Mouse (Mus musculus) left cerebral cortex, postnatal 14 days (tissue): ENCODE results near the gene Gm3336. TPM values are rescaled to one million over a fixed set of nuclear protein-coding genes. Genes with fewer than 3 reads are reported as not detected.

ENCODE experiments used
- DNase-seq, 2 experiments: peaks; one replicate each; pipeline ENCODE4 v3.0.0; 2021 to 2022; ENCODE audit warnings: low spot score in 2 of 2, mixed read lengths in 1 of 2
- intact Hi-C: fragments of 180-260 bp; cut with DNase I; formaldehyde crosslinking; loops from one replicate; pipeline ENCODE4 v1.15.1; 2025
- total RNA-seq, 2 experiments: library from RNA; stranded (reverse); gene quantifications; 2 replicates each; pipeline ENCODE4 v1.2.3; 2021

Gene Gm3336
- total RNA-seq, 2 experiments from 2014 or later, result not detected

DNA sequence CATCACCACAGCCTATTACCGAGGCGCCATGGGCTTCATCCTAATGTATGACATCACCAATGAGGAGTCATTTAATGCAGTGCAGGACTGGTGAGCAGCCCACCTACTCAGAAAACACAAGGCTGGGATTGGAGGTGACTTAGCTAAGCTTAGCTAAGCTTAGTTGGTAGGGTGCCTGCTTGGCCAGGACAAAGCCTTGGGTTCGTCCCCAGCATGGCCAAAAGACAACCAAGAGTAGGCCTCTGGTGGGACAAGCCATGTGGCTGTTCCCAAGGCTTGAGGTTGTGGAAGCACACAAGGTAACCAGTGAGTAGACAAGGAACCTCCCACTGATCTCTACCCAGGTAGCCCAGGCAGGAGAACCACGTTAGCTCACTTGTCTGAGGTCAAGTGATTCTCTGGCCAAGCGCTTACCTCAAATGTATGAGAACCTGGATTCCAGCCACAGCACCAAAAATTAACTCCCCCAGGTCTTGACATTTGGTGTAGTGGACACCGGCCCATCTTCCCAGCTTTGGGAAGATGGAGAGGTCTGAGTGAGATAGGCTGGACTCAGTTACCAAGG, 38.2 kb downstream of the Gm3336 start:
- intact Hi-C loops, result loop anchor here (10.0 kb wide), 1 partner anchor 52 kb away; the partner anchor contains the start of gene Iqcn
- peak; percentile 4 to 14 for DNase-seq

- DNase-seq, result peak in 1 of 2 experiments; percentile 61
- intact Hi-C loops, result loop anchor here (10.0 kb wide), 1 partner anchor 53 kb away; the partner anchor contains the start of gene Iqcn
Measured at GRCm38 (mm10) chr8:70757523-70758307, 39.4 kb downstream of the Gm3336 start.

- intact Hi-C loops, result loop anchor here (10.0 kb wide), 1 partner anchor 53 kb away; the partner anchor contains the start of gene Iqcn
- DNase-seq, result peak in 1 of 2 experiments; percentile 15
Measured at GRCm38 (mm10) chr8:70758308-70758615, 39.9 kb downstream of the Gm3336 start.

- intact Hi-C loops, result loop anchor here (10.0 kb wide), 1 partner anchor 54 kb away; the partner anchor contains the start of gene Iqcn
- DNase-seq, result peak in 1 of 2 experiments; percentile 31
Measured at GRCm38 (mm10) chr8:70758616-70759561, 40.5 kb downstream of the Gm3336 start.

DNA sequence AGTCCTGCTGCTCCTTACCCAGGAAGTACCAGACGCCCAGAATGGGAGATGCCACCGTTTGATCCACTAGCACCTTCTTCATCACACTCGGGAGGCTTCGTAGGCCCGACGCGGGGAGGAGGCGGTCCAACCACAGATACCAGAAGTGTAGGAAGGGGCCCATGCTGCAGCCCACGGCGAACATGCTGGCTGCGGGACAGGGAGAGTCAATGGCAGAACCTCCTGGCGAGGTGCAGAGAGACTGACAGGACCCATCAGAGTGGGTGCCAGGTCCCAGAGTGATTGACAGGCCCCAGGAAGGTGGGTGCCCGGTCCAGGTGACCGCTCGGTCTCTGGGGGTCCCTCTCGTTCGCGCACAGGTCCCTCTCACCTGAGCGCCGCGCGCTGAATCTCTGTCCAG, 42.0 kb downstream of the Gm3336 start:
- intact Hi-C loops, result no loop called here
- no peak for DNase-seq

- peak; percentile 97 to 99 for DNase-seq
- intact Hi-C loops, result no loop called here
Measured at GRCm38 (mm10) chr8:70760775-70761406, 42.5 kb downstream of the Gm3336 start, which contains the start of gene Mpv17l2. Mpv17l2 (minus strand) TSS chr8:70760946.

DNA sequence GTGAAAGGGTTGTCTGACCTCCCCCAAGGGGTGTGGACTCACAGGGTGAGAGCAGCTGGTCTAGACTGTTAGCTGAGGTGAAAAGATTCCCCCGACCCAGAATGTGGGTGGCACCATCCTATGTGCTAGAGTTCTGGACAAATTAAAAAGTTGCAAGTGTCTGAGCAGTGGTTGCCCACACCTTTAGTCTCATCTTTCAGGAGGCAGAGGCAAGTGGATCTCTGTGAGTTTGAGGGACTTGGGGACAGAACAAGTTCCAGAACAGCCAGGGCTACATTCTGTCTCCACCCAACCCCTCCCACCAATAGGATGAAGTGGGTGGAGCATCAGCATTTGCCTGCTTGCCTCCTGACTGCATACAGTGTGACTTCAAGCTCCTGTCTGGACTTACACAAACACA, 43.8 kb downstream of the Gm3336 start:
- intact Hi-C loops, result no loop called here
- no peak for DNase-seq

GRCm38 (mm10) chr8:70763354-70763753, 45.0 kb downstream of the Gm3336 start:
- intact Hi-C loops, result no loop called here
- peak in 1 of 2 experiments; percentile 63 for DNase-seq

DNA sequence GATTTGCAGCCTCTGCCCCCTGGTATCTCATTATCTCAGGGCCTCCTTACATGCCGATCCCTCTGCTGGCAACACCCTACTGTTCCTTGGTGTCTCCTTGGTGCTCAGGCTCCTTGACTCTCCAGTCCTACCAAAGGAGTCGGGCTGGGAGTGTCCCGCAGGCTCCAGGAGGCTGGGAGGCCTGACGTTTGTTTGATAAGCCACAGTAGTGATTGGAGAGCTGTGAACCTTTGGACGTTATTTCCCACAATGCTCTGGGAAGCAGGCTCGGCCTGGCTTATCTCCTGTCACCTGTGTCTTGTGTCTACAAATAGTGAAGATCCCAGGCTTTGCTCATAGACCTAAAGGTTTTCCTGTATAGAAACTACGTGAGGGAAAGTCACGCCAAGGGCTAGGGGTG, 45.7 kb downstream of the Gm3336 start:
- no peak for DNase-seq
- intact Hi-C loops, result no loop called here

DNA sequence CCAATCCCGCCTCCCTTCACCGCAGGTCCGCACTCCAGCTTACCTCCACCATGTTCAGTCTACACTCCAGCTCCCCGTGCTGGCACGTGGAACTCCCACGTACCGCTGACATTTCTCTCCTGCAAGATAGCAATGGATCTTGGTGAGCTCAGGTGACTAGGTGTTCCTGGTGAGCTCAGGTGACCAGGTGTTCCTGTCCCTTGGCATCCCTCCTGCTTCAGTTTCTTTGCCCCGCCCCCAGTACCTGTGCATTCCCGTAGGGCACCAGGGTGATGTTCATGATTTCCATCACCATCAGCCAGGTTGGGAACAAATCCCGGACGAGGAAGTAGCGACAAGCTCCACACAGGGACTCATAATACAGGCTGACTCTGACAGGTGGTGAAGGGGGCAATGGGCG, 46.3 kb downstream of the Gm3336 start:
- DNase-seq, result no peak
- intact Hi-C loops, result loop anchor here (5.0 kb wide), 1 partner anchor 78 kb away; no protein-coding TSS in a partner anchor

GRCm38 (mm10) chr8:70765329-70765728, 47.0 kb downstream of the Gm3336 start:
- intact Hi-C loops, result loop anchor here (5.0 kb wide), 1 partner anchor 77 kb away; no protein-coding TSS in a partner anchor
- DNase-seq, result no peak

- intact Hi-C loops, result loop anchor here (5.0 kb wide), 1 partner anchor 76 kb away; no protein-coding TSS in a partner anchor
- no peak for DNase-seq
Measured at GRCm38 (mm10) chr8:70765838-70766570, 47.7 kb downstream of the Gm3336 start.

DNA sequence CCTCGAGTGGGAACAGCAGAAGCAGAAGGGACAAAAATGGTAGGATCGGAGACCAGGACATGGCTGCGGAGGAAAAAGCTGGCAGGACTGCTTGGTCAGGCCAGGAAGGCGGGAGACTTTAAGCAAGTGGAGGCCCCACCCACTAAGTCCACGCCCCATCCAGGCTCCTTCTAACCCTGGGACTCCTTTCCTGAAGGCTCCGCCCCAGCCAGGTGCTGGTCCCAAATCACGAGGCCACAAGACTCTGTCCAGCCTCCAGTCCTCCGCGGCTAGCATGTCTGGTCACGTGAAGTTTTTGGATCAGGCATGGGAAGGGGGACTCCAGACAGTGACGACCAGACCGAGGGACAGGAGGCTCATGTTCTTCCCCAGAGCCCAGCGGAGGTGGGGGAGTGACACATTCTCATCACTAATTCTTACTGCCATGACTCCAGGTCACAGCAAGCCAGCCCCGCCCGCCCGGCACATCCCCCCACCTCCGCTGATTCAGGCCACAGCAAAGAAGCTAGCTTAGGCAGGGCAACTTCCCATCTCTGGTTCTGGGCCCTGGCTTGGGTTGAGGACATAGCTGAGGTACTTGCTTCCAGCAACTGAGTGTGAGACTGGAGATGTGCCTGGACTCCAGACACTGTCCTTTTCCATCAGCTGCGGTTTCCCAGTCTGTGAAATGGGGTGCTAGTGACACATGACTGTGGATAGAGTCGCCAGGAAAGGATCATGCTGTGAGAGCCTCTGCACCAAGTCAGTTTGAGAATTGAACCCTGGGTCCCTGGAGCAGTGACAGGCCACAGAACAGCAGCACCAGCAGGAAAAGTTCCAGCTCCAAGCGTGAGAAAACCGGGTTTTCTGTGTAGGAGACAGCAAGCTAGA, 48.5 kb downstream of the Gm3336 start:
- intact Hi-C loops, result loop anchor here (5.0 kb wide), 1 partner anchor 75 kb away; no protein-coding TSS in a partner anchor
- no peak for DNase-seq

- no peak for DNase-seq
Measured at GRCm38 (mm10) chr8:70767503-70767902, 49.2 kb downstream of the Gm3336 start.

GRCm38 (mm10) chr8:70768231-70768776, 50.0 kb downstream of the Gm3336 start:
- intact Hi-C loops, result loop anchor here (5.0 kb wide), 1 partner anchor 74 kb away; no protein-coding TSS in a partner anchor
- peak in 1 of 2 experiments; percentile 52 for DNase-seq

More at GRCm38 (mm10) chr8:70767503-70767902, 49.2 kb downstream of the Gm3336 start:
- intact Hi-C loops, result loop anchor here (5.0 kb wide), 1 partner anchor 75 kb away; no protein-coding TSS in a partner anchor

DNA sequence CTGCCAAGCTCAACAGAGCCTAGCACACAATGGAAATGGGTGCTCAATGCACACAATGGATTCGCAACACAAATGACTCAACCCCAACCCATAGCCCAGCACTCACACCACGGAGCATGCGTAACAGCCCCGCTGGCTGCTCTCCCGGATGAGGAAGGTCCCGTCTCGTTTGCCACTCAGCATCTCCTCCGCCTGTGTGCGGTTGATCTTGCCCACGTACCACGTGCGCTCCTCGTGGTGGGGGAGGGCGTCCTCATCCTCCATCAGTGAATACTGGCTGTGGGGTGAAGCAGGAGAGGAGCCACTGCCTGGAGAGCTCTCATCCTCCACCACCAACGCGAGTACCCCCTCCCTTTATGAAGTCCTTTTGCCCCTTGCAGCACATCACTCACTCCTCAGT, 50.6 kb downstream of the Gm3336 start:
- DNase-seq, result no peak
- intact Hi-C loops, result loop anchor here (5.0 kb wide), 1 partner anchor 73 kb away; no protein-coding TSS in a partner anchor

- peak; percentile 98 for DNase-seq
- intact Hi-C loops, result loop anchor here (5.0 kb wide), 1 partner anchor 73 kb away; no protein-coding TSS in a partner anchor
Measured at GRCm38 (mm10) chr8:70769359-70769758, 51.0 kb downstream of the Gm3336 start.
